Mouse (Mus musculus): Measurements from ENCODE around the gene Gkap1.

- TF ChIP-seq CTCF (IDR thresholded peaks at IDR 0.05; ENCODE audit: control insufficient read depth, insufficient read depth, insufficient replicate concordance, low read depth, low read length) (no peak), POLR2A (IDR thresholded peaks at IDR 0.05; ENCODE audit: control insufficient read depth, low read depth, low read length) (no peak)
Measured at GRCm38 (mm10) chr13:58309499-58309898, 34.0 kb upstream of the Gkap1 start.
